Mouse (Mus musculus): Measurements from ENCODE around the gene Klhdc3.

Gene Klhdc3

GRCm38 (mm10) chr17:46661351-46661750 is 19.4 kb downstream of the Klhdc3 start:
- DNase-seq (ENCODE audit: low spot score in 2 of 2) = no peak

GRCm38 (mm10) chr17:46656054-46656453 is 24.7 kb downstream of the Klhdc3 start:
- no peak for DNase-seq (ENCODE audit: low spot score in 2 of 2)

- DNase-seq (ENCODE audit: low spot score in 2 of 2) = no peak
Observed at GRCm38 (mm10) chr17:46651755-46652547, 28.8 kb downstream of the Klhdc3 start.

- no peak for DNase-seq (ENCODE audit: low spot score in 2 of 2)
Observed at GRCm38 (mm10) chr17:46651292-46651691, 29.4 kb downstream of the Klhdc3 start.

GRCm38 (mm10) chr17:46650232-46651031 is 30.3 kb downstream of the Klhdc3 start, which contains the start of gene Cul7:
TSS of gene Cul7 (plus strand) at chr17:46650337.
- DNase-seq (ENCODE audit: low spot score in 2 of 2) = peak; percentile 92 to 93

GRCm38 (mm10) chr17:46649811-46650210 is 30.9 kb downstream of the Klhdc3 start:
- no peak for DNase-seq (ENCODE audit: low spot score in 2 of 2)

GRCm38 (mm10) chr17:46648436-46648835 is 32.3 kb downstream of the Klhdc3 start:
- no peak for DNase-seq (ENCODE audit: low spot score in 2 of 2)

GRCm38 (mm10) chr17:46647279-46647678 is 33.4 kb downstream of the Klhdc3 start:
- no peak for DNase-seq (ENCODE audit: low spot score in 2 of 2)

- no peak for DNase-seq (ENCODE audit: low spot score in 2 of 2)
Observed at GRCm38 (mm10) chr17:46646322-46646662, 34.4 kb downstream of the Klhdc3 start.

- peak; percentile 96 to 98 for DNase-seq (ENCODE audit: low spot score in 2 of 2)
Observed at GRCm38 (mm10) chr17:46645561-46646321, 35.0 kb downstream of the Klhdc3 start, which contains the start of the genes Klc4 and Mrpl2. TSS of gene Klc4 (minus strand) at chr17:46646022. TSS of gene Mrpl2 (plus strand) at chr17:46646229.

- peak; percentile 57 to 59 for DNase-seq (ENCODE audit: low spot score in 2 of 2)
Observed at GRCm38 (mm10) chr17:46644916-46645475, 35.7 kb downstream of the Klhdc3 start.

GRCm38 (mm10) chr17:46644152-46644805 is 36.4 kb downstream of the Klhdc3 start:
- no peak for DNase-seq (ENCODE audit: low spot score in 2 of 2)

- no peak for DNase-seq (ENCODE audit: low spot score in 2 of 2)
Observed at GRCm38 (mm10) chr17:46642060-46642459, 38.7 kb downstream of the Klhdc3 start.

- no peak for DNase-seq (ENCODE audit: low spot score in 2 of 2)
Observed at GRCm38 (mm10) chr17:46639929-46640328, 40.8 kb downstream of the Klhdc3 start.

GRCm38 (mm10) chr17:46636831-46637523 is 43.7 kb downstream of the Klhdc3 start:
- peak; percentile 62 to 80 for DNase-seq (ENCODE audit: low spot score in 2 of 2)

- DNase-seq (ENCODE audit: low spot score in 2 of 2) = peak; percentile 60 to 61
Observed at GRCm38 (mm10) chr17:46629685-46630441, 50.9 kb downstream of the Klhdc3 start.

GRCm38 (mm10) chr17:46628791-46629684 is 51.7 kb downstream of the Klhdc3 start, which contains the start of gene Ptk7:
TSS of gene Ptk7 (minus strand) at chr17:46629504.
- DNase-seq (ENCODE audit: low spot score in 2 of 2) = peak in 1 of 2 experiments; percentile 35

- DNase-seq (ENCODE audit: low spot score in 2 of 2) = no peak
Observed at GRCm38 (mm10) chr17:46628471-46628790, 52.3 kb downstream of the Klhdc3 start.

- DNase-seq (ENCODE audit: low spot score in 2 of 2) = no peak
Observed at GRCm38 (mm10) chr17:46627409-46627808, 53.3 kb downstream of the Klhdc3 start.
